Mouse (Mus musculus) olfactory bulb, adult 2 months (tissue): ENCODE results near the gene Nav2. TPM values are rescaled to one million over a fixed set of nuclear protein-coding genes. Genes with fewer than 3 reads are reported as not detected.

Experiments used
- H3K27ac ChIP-seq: fragments of 200-500 bp; 2 replicates; pipeline ENCODE4 v1.5.1; 2012; ENCODE audit warnings: low read depth, low read length; ENCODE audit not compliant: insufficient read depth
- H3K4me1 ChIP-seq: fragments of 200-500 bp; 2 replicates; pipeline ENCODE4 v1.6.1; 2012; ENCODE audit warnings: low read length; ENCODE audit not compliant: control insufficient read depth, insufficient read depth
- H3K4me3 ChIP-seq: fragments of 200-500 bp; 2 replicates; pipeline ENCODE4 v1.5.1; 2012; ENCODE audit warnings: mild to moderate bottlenecking, low read depth, low read length, moderate library complexity; ENCODE audit not compliant: insufficient read depth
- CTCF ChIP-seq: fragments of 200-500 bp; IDR thresholded peaks from 2 replicates; pipeline ENCODE4 v1.5.1; 2012; ENCODE audit warnings: low read depth, mild to moderate bottlenecking, low read length, moderate library complexity; ENCODE audit not compliant: insufficient read depth
- POLR2A ChIP-seq: fragments of 200-500 bp; IDR thresholded peaks from 2 replicates; pipeline ENCODE4 v1.6.1; 2012; ENCODE audit warnings: mild to moderate bottlenecking, low read depth, low read length, moderate library complexity; ENCODE audit not compliant: insufficient read depth
- WGBS: fragments of 180-500 bp; shearing (Covaris S2); methylation state at CpG from one replicate; pipeline ENCODE4 v1.1.7; 2018; 5-methylcytosine and 5-hydroxymethylcytosine counted together
- polyA plus RNA-seq: library from polyadenylated mRNA; stranded (reverse); fragments of >200 nt; gene quantifications from 2 replicates; pipeline ENCODE4 v1.2.4, GENCODE M21; 2012; ENCODE audit warnings: low replicate concordance; ENCODE audit not compliant: missing spikeins, insufficient read depth, insufficient read length

Nav2 gene
- polyA plus RNA-seq, 1 experiment: 57.3 TPM

DNA sequence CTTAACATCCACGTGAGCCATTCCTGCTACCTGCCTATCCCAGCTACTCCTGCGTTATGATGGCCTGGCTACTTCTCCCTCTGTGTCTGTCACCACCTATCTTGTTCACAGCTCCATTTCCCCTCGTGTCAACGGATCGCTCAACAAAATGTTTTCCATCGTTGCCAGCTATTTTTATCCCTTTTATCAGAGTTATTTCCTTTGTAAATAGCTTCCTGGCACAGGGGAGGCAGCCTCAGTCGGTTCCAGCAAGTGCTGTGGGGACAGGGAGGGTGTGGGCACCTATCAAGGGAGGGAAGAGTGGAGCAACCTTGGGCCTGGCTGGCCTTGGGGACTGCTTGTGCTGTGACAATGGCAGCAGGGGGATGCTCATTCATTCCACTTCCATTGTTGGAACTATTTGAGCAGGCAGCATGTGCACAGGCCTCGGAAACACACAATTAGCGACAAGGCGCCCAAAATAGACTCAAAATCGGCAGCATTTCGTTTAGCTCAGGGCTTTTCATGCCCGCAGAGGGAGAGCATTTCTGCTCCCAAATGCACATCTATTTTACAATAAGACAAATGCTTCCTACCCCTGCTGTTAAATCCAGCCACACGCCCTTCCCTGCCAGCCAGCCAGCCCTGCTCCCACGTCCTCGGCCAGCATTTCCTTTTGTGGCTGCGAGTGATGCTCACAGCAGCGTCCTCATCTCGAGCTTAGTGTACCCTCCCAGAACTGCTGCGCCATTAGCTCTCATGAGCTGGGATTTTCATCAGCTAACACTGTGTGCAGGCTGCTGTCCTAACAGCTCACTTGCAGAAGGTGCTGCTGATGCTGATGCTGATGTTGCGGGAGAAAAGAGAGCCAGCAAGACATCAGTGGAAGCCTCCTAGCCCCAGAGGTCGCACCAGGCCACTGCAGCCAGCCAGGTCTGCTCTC lies 237.5 kb downstream of the Nav2 start:
- H3K27ac ChIP-seq: peak overlapping the region; percentile 97
- TF ChIP-seq POLR2A (no peak), CTCF (no peak)
- WGBS: 18% methylated on average over 22 of the region's 22 CpGs
- H3K4me3 ChIP-seq: no peak overlapping the region
- H3K4me1 ChIP-seq: peaks cover 31% of the 10 kb centered on the region

DNA sequence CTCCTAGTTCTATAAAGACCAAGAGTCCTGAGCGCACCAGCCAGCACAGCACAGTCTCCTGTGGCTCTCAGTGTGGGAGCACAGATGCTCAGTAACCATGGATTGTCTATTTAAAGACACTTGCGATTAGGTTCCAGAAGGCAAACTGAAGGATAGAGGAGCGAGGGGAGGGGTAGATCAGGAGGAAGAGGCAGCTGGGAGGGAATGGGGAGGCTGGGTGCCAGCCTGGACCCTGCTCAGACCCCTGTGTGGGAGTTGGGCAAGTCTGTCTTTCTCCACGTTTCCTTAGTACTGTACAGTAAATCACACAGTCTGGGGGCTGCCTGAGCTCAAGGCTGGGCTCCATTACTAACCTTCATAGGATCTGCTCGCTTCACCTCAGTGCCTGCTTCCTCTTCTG lies 243.8 kb downstream of the Nav2 start:
- no peak for TF ChIP-seq POLR2A
- no peak for TF ChIP-seq CTCF
- Histone ChIP-seq H3K4me3 (no peak overlapping the region), H3K4me1 (peaks cover 14% of the 10 kb centered on the region), H3K27ac (peak overlapping the region; percentile 48)
- 29% methylated on average over 5 of the region's 5 CpGs for WGBS

DNA sequence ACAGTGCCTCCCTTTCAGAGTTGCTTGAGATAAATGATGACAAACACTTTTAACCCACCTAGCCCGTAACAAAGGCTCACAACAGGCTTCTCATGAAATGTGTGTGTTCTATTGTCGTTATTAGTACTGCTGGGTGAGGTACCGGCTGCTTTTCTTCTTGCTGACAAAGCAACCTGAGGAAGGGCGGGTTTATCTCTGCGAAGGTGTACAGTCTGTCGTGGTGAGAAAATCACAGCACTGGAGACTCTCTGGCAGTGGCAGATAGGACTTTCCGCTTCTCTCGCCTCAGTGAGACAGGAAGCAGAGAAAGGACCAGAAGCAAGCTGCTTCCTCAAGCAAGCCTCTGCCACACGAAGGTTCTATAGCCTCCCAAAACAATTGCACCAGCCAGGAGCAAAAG lies 244.2 kb downstream of the Nav2 start:
- peaks cover 14% of the 10 kb centered on the region for H3K4me1 ChIP-seq
- no peak overlapping the region for H3K4me3 ChIP-seq
- 50% methylated on average over 9 of the region's 9 CpGs for WGBS
- H3K27ac ChIP-seq: peak overlapping the region; percentile 48
- TF ChIP-seq POLR2A (no peak), CTCF (no peak)

- TF ChIP-seq CTCF (no peak), POLR2A (no peak)
- Histone ChIP-seq H3K4me3 (no peak overlapping the region), H3K27ac (no peak overlapping the region), H3K4me1 (peaks cover 35% of the 10 kb centered on the region)
- 41% methylated on average over 12 of the region's 12 CpGs for WGBS
Observed at GRCm38 (mm10) chr7:49158641-49159381, 250.3 kb downstream of the Nav2 start.

- no peak overlapping the region for H3K4me3 ChIP-seq
- no peak for TF ChIP-seq CTCF
- no peak for TF ChIP-seq POLR2A
- no peak overlapping the region for H3K27ac ChIP-seq
- peaks cover 42% of the 10 kb centered on the region for H3K4me1 ChIP-seq
- 39% methylated on average over 18 of the region's 18 CpGs for WGBS
Observed at GRCm38 (mm10) chr7:49159646-49160555, 251.4 kb downstream of the Nav2 start.

DNA sequence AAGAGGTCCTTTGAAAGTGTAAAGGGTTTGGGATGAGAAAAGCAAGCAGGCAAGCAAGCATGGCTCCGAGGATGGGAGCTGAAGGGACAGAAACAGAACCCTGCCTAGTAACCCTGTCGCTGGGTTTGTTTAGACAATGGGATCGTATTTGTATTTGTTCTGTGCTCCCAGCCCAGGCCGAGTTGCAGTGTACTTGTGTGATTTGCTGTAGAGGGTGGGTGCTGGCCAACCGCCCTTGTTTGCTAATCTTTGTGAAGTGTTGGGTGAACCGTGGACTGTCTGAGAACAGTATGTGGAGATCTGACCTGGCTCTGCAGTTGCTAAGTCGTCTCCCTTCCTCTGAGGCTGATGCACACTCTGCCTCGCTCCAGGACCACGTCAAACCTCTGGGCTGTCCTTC lies 253.6 kb downstream of the Nav2 start:
- Histone ChIP-seq H3K27ac (0 out of 2 replicates have a peak overlapping the region, but pooled peaks have one; percentile 9), H3K4me3 (no peak overlapping the region), H3K4me1 (peaks cover 49% of the 10 kb centered on the region)
- no peak for TF ChIP-seq CTCF
- TF ChIP-seq POLR2A: no peak
- WGBS: 48% methylated on average over 9 of the region's 9 CpGs

DNA sequence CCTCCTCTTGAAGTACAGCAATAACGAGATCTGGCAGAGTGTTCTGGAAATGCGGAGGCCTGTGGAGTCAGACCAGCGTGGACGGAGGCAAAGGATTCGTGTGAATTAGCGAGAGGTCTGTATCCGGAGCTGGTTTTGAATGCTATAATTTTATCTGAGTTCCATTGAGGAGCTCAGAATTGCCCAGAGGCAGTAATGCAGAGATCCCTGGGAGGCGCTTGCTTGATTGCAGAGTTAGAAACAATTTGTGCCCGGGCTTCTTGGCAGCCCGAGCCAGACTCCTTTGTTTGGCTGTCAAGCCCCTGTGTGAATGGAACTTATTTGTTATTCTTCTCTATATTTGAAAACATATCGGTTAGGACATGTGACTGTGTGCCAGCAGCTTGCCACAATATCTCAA lies 255.3 kb downstream of the Nav2 start:
- peak overlapping the region; percentile 52; the same call in 1 of the 2 replicates for H3K27ac ChIP-seq

DNA sequence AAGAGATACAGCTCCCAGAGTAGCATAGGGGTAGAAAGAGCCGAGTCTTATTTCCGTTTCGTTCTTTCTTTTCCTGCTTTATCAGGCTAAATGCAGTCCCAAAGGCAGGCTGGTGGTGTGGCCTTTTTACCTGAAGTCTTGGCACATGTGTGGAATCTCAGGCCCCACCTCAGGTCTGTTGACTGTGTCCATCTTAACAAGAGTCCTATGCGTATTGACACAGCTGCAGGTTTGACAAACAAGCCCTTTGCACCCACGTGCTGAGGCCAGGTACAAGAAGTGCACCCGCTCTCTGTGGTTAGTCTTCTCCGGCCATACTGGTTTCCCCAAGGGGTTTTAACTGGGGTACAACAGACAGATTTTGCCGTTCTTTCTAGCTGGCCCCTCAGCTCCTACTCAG lies 256.4 kb downstream of the Nav2 start:
- H3K4me3 ChIP-seq: no peak overlapping the region
- 95% methylated on average over 8 of the region's 8 CpGs for WGBS
- no peak overlapping the region for H3K27ac ChIP-seq
- H3K4me1 ChIP-seq: peaks cover 50% of the 10 kb centered on the region
- TF ChIP-seq POLR2A (no peak), CTCF (no peak)

More for the DNA sequence above, 255.3 kb downstream of the Nav2 start:
- WGBS: 16% methylated on average over 11 of the region's 11 CpGs
- TF ChIP-seq CTCF (no peak), POLR2A (no peak)
- H3K4me3 ChIP-seq: no peak overlapping the region
- peaks cover 55% of the 10 kb centered on the region for H3K4me1 ChIP-seq
